Mouse (Mus musculus) hematopoietic stem cell, adult 5-6 weeks (primary cell): ENCODE results near the gene Gm20715. TPM values are rescaled to one million over a fixed set of nuclear protein-coding genes. Genes with fewer than 3 reads are reported as not detected.
"Not testable (repeated sequence)": the region's sequence is repeated elsewhere in the genome, so short reads cannot be mapped to it uniquely, and the experiment has no call there.

Experiments used
- ATAC-seq, 2 experiments: fragments of 125-278 bp in 1 of 2; replicated peaks in 1 of 2; 2 replicates each; pipeline ENCODE4 v1.8.0; 2016 to 2017; ENCODE audit warnings: inconsistent platforms in 2 of 2, mild to moderate bottlenecking in 2 of 2, moderate number of reproducible peaks in 2 of 2, low read depth in 1 of 2, moderate TSS enrichment in 1 of 2; ENCODE audit not compliant: low FRiP score in 2 of 2, poor library complexity in 2 of 2, severe bottlenecking in 2 of 2, insufficient read depth in 1 of 2, low TSS enrichment in 1 of 2
- total RNA-seq: library from RNA; stranded (forward); fragments of 172-1452, 232-1000 nt; gene quantifications from 2 replicates; pipeline ENCODE4 v1.2.3, GENCODE M21; 2017

Gm20715 gene
- total RNA-seq: not detected in 2 replicates

GRCm38 (mm10) chr7:6410043-6410442, at the start of gene Gm20715:
Gene Gm20715, plus strand, starts transcription at chr7:6410277.
- peak; percentile 99 to 100 for ATAC-seq

- ATAC-seq: no peak
Measured at GRCm38 (mm10) chr7:6360477-6361060, 49.5 kb upstream of the Gm20715 start.

GRCm38 (mm10) chr7:6361756-6362155, 48.3 kb upstream of the Gm20715 start:
- ATAC-seq: no peak

- ATAC-seq: peak; percentile 84 to 87
Measured at GRCm38 (mm10) chr7:6362268-6363046, 47.6 kb upstream of the Gm20715 start.

GRCm38 (mm10) chr7:6363047-6363488, 47.0 kb upstream of the Gm20715 start, which contains the start of gene Zfp78:
Gene Zfp78, plus strand, starts transcription at chr7:6363280.
- peak; percentile 77 to 82 for ATAC-seq

- ATAC-seq: no peak
Measured at GRCm38 (mm10) chr7:6364761-6365160, 45.3 kb upstream of the Gm20715 start.

- ATAC-seq: no peak
Measured at GRCm38 (mm10) chr7:6367185-6367584, 42.9 kb upstream of the Gm20715 start.

GRCm38 (mm10) chr7:6368146-6368545, 41.9 kb upstream of the Gm20715 start:
- not testable (repeated sequence) for ATAC-seq

GRCm38 (mm10) chr7:6369460-6369859, 40.6 kb upstream of the Gm20715 start:
- no peak for ATAC-seq

GRCm38 (mm10) chr7:6372993-6373392, 37.1 kb upstream of the Gm20715 start:
- ATAC-seq: no peak

- no peak for ATAC-seq
Measured at GRCm38 (mm10) chr7:6378441-6378840, 31.6 kb upstream of the Gm20715 start.

- no peak for ATAC-seq
Measured at GRCm38 (mm10) chr7:6381431-6381830, 28.6 kb upstream of the Gm20715 start.

- ATAC-seq: peak; percentile 96 to 99
Measured at GRCm38 (mm10) chr7:6383044-6383455, 27.0 kb upstream of the Gm20715 start, which contains the start of gene Zfp28. Gene Zfp28, plus strand, starts transcription at chr7:6383295.

- ATAC-seq: no peak
Measured at GRCm38 (mm10) chr7:6384011-6384410, 26.1 kb upstream of the Gm20715 start.

- no peak for ATAC-seq
Measured at GRCm38 (mm10) chr7:6386995-6387394, 23.1 kb upstream of the Gm20715 start.

GRCm38 (mm10) chr7:6388971-6389370, 21.1 kb upstream of the Gm20715 start:
- ATAC-seq: no peak

GRCm38 (mm10) chr7:6389449-6389848, 20.6 kb upstream of the Gm20715 start:
- no peak for ATAC-seq
